In the genomic region with DNA sequence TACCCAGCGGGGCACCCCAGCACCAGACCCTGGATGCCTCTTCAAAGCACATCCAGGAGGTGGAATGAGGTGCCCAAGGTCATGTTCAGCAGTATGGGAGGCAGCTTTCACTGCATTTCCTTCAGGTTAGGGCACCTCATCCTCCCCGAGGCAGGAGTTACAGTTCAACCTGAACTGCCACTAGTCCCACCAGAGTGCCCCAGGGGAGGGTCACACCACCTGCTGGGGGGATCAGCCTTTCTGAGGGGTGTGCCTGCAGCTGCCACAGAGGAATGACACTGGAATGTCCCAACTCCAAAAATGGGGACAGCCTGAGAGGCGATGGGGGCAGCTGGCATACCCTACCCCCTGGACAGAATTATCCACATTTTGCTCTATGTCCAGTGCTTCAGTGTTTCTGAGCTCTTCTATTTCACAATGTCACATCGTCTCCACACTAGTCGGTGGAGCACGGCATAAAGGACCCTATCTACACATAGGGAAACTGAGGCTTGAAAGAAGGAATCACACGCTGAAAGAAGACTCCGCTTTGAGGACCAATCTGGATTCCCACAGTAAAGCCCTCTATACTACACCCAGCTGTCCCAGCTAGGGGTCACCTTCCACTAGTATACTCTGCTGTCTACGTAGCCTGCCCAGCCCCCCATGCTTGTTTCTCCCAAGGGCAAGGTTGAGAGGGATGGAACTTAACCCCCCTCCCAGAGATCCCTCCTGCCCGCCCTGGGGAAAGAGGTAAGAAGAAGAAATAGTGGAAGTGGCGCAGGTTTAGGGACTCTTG, we compare ENCODE assay signal across 9 mouse cellular contexts. TPM values are rescaled to one million over a fixed set of nuclear protein-coding genes. Genes with fewer than 3 reads are reported as not detected.
A peak's percentile ranks its signal among the peaks of the same experiment; 100 is the strongest.
DNase-seq lines count a peak whose midpoint lies in the region; ATAC-seq and TF ChIP-seq lines count a peak whose summit lies in the region.
"Had no signal": no experiment of that assay in that cellular context is flagged by ENCODE, and none has a peak within 500 bp of the region (broad histone marks: within the 10 kb centered on the region; RNA-seq: fewer than 3 reads in every experiment).

No protein-coding gene starts in this region.

- no peak for TF ChIP-seq RAD21 in CH12.LX (IDR thresholded peaks at IDR 0.05; ENCODE audit: low read depth, low read length)

- peak overlapping the region; percentile 86 for H3K27ac ChIP-seq in heart, adult 2 months
- no peak overlapping the region for H3K27ac ChIP-seq in CH12.LX (ENCODE audit: insufficient read depth, low read depth)
- no peak overlapping the region for H3K27ac ChIP-seq in forebrain, embryonic 14.5 days (ENCODE audit: low read depth, low read length)
- H3K27ac ChIP-seq in liver, embryonic 15.5 days (replicated peaks), result no peak overlapping the region

- TF ChIP-seq POLR2A in heart, adult 2 months (IDR thresholded peaks at IDR 0.05; ENCODE audit: insufficient read depth, low read depth, low read length), result 0 out of 2 replicates have a peak, but pooled peaks have one; percentile 24
- TF ChIP-seq POLR2A in CH12.LX (IDR thresholded peaks at IDR 0.05; ENCODE audit: low read depth, low read length), result no peak

- H3K9ac ChIP-seq in heart, adult 2 months (ENCODE audit: low read depth, low read length), result peak overlapping the region; percentile 87
- peak overlapping the region; percentile 61 for H3K9ac ChIP-seq in CH12.LX (ENCODE audit: insufficient read depth, low read depth)
- H3K9ac ChIP-seq in forebrain, embryonic 14.5 days (ENCODE audit: low read length), result 0 out of 2 replicates have a peak overlapping the region, but pooled peaks have one; percentile 67
- H3K9ac ChIP-seq in liver, embryonic 15.5 days, result no peak overlapping the region

- dilution Hi-C loops in CH12.LX (cut with MboI; ENCODE audit: extremely low pct_ligation_motif_present, extremely low pct_unique_long_range_greater_than_20kb, low sequenced_read_pairs), result no loop called here

- 52% methylated on average over 11 of the region's 11 CpGs for WGBS in heart, adult 2 months
- 34% methylated on average over 11 of the region's 11 CpGs for whole genome bisulfite sequencing in forebrain, embryonic 14.5 days
- 31% methylated on average over 11 of the region's 11 CpGs for WGBS in liver, embryonic 15.5 days (ENCODE audit: insufficient replicate concordance)

- peak overlapping the region; percentile 41 for H3K4me2 ChIP-seq in CH12.LX (ENCODE audit: insufficient read depth, low read depth, poor library complexity, severe bottlenecking)
- H3K4me2 ChIP-seq in forebrain, embryonic 14.5 days (ENCODE audit: low read length), result peak overlapping the region; percentile 93; the same call in 1 of the 2 replicates
- H3K4me2 ChIP-seq in liver, embryonic 15.5 days, result peak overlapping the region; percentile 76

- no peak for TF ChIP-seq CTCF in heart, adult 2 months (IDR thresholded peaks at IDR 0.05)
- no peak for TF ChIP-seq CTCF in CH12.LX (conservative IDR thresholded peaks at IDR 0.05 in 1 of 2, IDR thresholded peaks at IDR 0.05 in 1 of 2; ENCODE audit: low read depth in 2 of 2, low read length in 2 of 2)

- H3K79me2 ChIP-seq in heart, adult 2 months (replicated peaks; ENCODE audit: control insufficient read depth, insufficient read depth, low read length), result no peaks in the 10 kb centered on the region
- H3K79me2 ChIP-seq in CH12.LX (replicated peaks; ENCODE audit: control insufficient read depth, extremely low read depth, insufficient read depth, poor library complexity, severe bottlenecking), result peaks cover 6% of the 10 kb centered on the region; the same call in 1 of the 2 replicates

- H3K36me3 ChIP-seq in heart, adult 2 months (ENCODE audit: control insufficient read depth, insufficient read depth, low read length), result no peaks in the 10 kb centered on the region; the same call in 1 of the 2 replicates
- H3K36me3 ChIP-seq in CH12.LX (replicated peaks in 1 of 2; ENCODE audit: control insufficient read depth in 1 of 2, insufficient read depth in 1 of 2, low read length in 1 of 2), result peaks cover 5 to 26% of the 10 kb centered on the region in 2 experiments
- H3K36me3 ChIP-seq in forebrain, embryonic 14.5 days (ENCODE audit: control insufficient read depth, insufficient read depth, low read length), result no peaks in the 10 kb centered on the region
- H3K36me3 ChIP-seq in liver, embryonic 15.5 days (replicated peaks), result no peaks in the 10 kb centered on the region

- H3K9me3 ChIP-seq in CH12.LX (replicated peaks; ENCODE audit: low read length), result peaks cover 8% of the 10 kb centered on the region
- H3K9me3 ChIP-seq in forebrain, embryonic 14.5 days (replicated peaks; ENCODE audit: control insufficient read depth, low read length), result no peaks in the 10 kb centered on the region
- no peaks in the 10 kb centered on the region for H3K9me3 ChIP-seq in liver, embryonic 15.5 days (replicated peaks)

- intact Hi-C loops in heart, adult 2 months (cut with DNase I), result no loop called here

- no peaks in the 10 kb centered on the region for H3K27me3 ChIP-seq in heart, adult 2 months (ENCODE audit: control insufficient read depth, insufficient read depth, low read length)
- H3K27me3 ChIP-seq in CH12.LX (replicated peaks), result no peaks in the 10 kb centered on the region
- H3K27me3 ChIP-seq in forebrain, embryonic 14.5 days (replicated peaks; ENCODE audit: control insufficient read depth, insufficient read depth, low read length), result peaks cover 13% of the 10 kb centered on the region
- H3K27me3 ChIP-seq in liver, embryonic 15.5 days, result peaks cover 70% of the 10 kb centered on the region

- H3K4me3 ChIP-seq in heart, adult 2 months, result peak overlapping the region; percentile 76
- H3K4me3 ChIP-seq in CH12.LX (replicated peaks in 1 of 3; ENCODE audit: low read depth in 2 of 3, low read length in 2 of 3, poor library complexity in 1 of 3), result peak overlapping the region; percentile 80 to 99 (median 80)
- peak overlapping the region; percentile 54; the same call in 1 of the 2 replicates for H3K4me3 ChIP-seq in forebrain, embryonic 14.5 days (ENCODE audit: low read depth, low read length)
- peak overlapping the region; percentile 61 for H3K4me3 ChIP-seq in liver, embryonic 15.5 days (replicated peaks)

- no peak for TF ChIP-seq EP300 in heart, adult 2 months (IDR thresholded peaks at IDR 0.05; ENCODE audit: insufficient read depth, low read depth, low read length)
- no peak for TF ChIP-seq EP300 in CH12.LX (IDR thresholded peaks at IDR 0.05; ENCODE audit: low read length)

- in situ Hi-C loops in CH12.LX (cut with MboI; ENCODE audit: low pct_ligation_motif_present, low pct_unique_long_range_greater_than_20kb, low sequenced_read_pairs), result no loop called here

- H3K4me1 ChIP-seq in heart, adult 2 months (ENCODE audit: control insufficient read depth, insufficient read depth, low read length), result peaks cover 7% of the 10 kb centered on the region
- H3K4me1 ChIP-seq in CH12.LX (ENCODE audit: control insufficient read depth in 1 of 2, insufficient read depth in 2 of 2), result peaks cover 40 to 57% of the 10 kb centered on the region in 2 experiments
- peaks cover 3% of the 10 kb centered on the region; the same call in 1 of the 2 replicates for H3K4me1 ChIP-seq in forebrain, embryonic 14.5 days (ENCODE audit: control insufficient read depth, insufficient read depth, low read length)
- H3K4me1 ChIP-seq in liver, embryonic 15.5 days (replicated peaks), result peaks cover 30% of the 10 kb centered on the region

- no peak for ATAC-seq in forebrain, embryonic 14.5 days
- ATAC-seq in liver, embryonic 15.5 days (ENCODE audit: insufficient read depth), result no peak

- no peak for DNase-seq in heart, adult 2 months
- DNase-seq in heart, adult 8-10 months (ENCODE audit: low spot score), result no peak
- DNase-seq in CH12.LX (ENCODE audit: extremely low read depth), result no peak
- DNase-seq in forebrain, embryonic 14.5 days (ENCODE audit: low spot score), result no peak
- no peak for DNase-seq in ovary, postnatal 14 days (ENCODE audit: low spot score)
- DNase-seq in cerebellum, adult 8-10 months, result no peak
- no peak for DNase-seq in urinary bladder, postnatal 36 days (ENCODE audit: low spot score in 2 of 2)

RNA-seq across cellular contexts. Expression of a gene that starts 1.3 kb away (rescaled TPM):
- total RNA-seq in heart, adult 2 months (2021), result 10 to 100 TPM; 10.2 to 10.7 TPM
- 8.2 and 8.6 TPM in 2 replicates for polyA plus RNA-seq in heart, adult 2 months (2012; rRNA removed)
- 10 to 100 TPM in 3 of 4 experiments, 1 to 10 TPM in 1; 9.2 to 10.8 (median 10.3) TPM for total RNA-seq in heart, adult 8-10 months (2022)
- 19.7 and 21.2 TPM in 2 replicates for total RNA-seq in CH12.LX (2012; rRNA removed)
- 17.8 and 19.1 TPM in 2 replicates for total RNA-seq in CH12.LX (2014; rRNA removed)
- 22.1 and 25.4 TPM in 2 replicates for polyA plus RNA-seq in CH12.LX (2012; ENCODE audit: insufficient read length, low read depth)
- 6.6 and 9.9 TPM in 2 replicates for polyA plus RNA-seq in forebrain, embryonic 14.5 days (2014; fragmentation: Nextera tagmentation; extraction: Ambion mirVana)
- 2.9 TPM in 2 replicates for polyA plus RNA-seq in liver, embryonic 15.5 days (2015; fragmentation: Nextera tagmentation; extraction: Ambion mirVana)

RNA-seq across cellular contexts. Expression of a gene that starts 1.5 kb away (rescaled TPM):
- under 1 TPM; 0.60 to 0.68 TPM for total RNA-seq in heart, adult 2 months (2021)
- polyA plus RNA-seq in heart, adult 2 months (2012; rRNA removed), result 3.7 and 5.0 TPM in 2 replicates
- total RNA-seq in heart, adult 8-10 months (2022), result 1 to 10 TPM in 1 of 4 experiments, under 1 TPM in 3; 0.22 to 1.0 (median 0.63) TPM
- total RNA-seq in CH12.LX (2012; rRNA removed), result 1.3 and 1.5 TPM in 2 replicates
- total RNA-seq in CH12.LX (2014; rRNA removed), result 0.32 and 0.38 TPM in 2 replicates
- 0.78 and 0.81 TPM in 2 replicates for polyA plus RNA-seq in CH12.LX (2012; ENCODE audit: insufficient read length, low read depth)
- polyA plus RNA-seq in forebrain, embryonic 14.5 days (2014; fragmentation: Nextera tagmentation; extraction: Ambion mirVana), result 0.44 and 0.61 TPM in 2 replicates
- 0.36 and 0.60 TPM in 2 replicates for polyA plus RNA-seq in liver, embryonic 15.5 days (2015; fragmentation: Nextera tagmentation; extraction: Ambion mirVana)
- total RNA-seq: hematopoietic stem cell, adult 5-6 weeks had no signal

RNA-seq across cellular contexts. Expression of a gene that starts 13.6 kb away (rescaled TPM):
- 10 to 100 TPM; 14.0 to 15.0 TPM for total RNA-seq in heart, adult 2 months (2021)
- polyA plus RNA-seq in heart, adult 2 months (2012; rRNA removed), result 24.8 and 32.8 TPM in 2 replicates
- 10 to 100 TPM; 12.6 to 19.1 (median 15.3) TPM for total RNA-seq in heart, adult 8-10 months (2022)
- 46.6 and 46.7 TPM in 2 replicates for total RNA-seq in CH12.LX (2012; rRNA removed)
- total RNA-seq in CH12.LX (2014; rRNA removed), result 39.0 and 41.1 TPM in 2 replicates
- polyA plus RNA-seq in CH12.LX (2012; ENCODE audit: insufficient read length, low read depth), result 59.5 and 60.2 TPM in 2 replicates
- polyA plus RNA-seq in forebrain, embryonic 14.5 days (2014; fragmentation: Nextera tagmentation; extraction: Ambion mirVana), result 77.0 and 86.4 TPM in 2 replicates
- 20.0 and 21.1 TPM in 2 replicates for polyA plus RNA-seq in liver, embryonic 15.5 days (2015; fragmentation: Nextera tagmentation; extraction: Ambion mirVana)

RNA-seq across cellular contexts. Expression of a gene that starts 29.8 kb away (rescaled TPM):
- 10 to 100 TPM; 18.4 to 24.8 TPM for total RNA-seq in heart, adult 2 months (2021)
- 18.5 and 19.0 TPM in 2 replicates for polyA plus RNA-seq in heart, adult 2 months (2012; rRNA removed)
- 10 to 100 TPM; 18.4 to 23.7 (median 21.4) TPM for total RNA-seq in heart, adult 8-10 months (2022)
- total RNA-seq in CH12.LX (2012; rRNA removed) (489 and 641 TPM in 2 replicates), CH12.LX (2014; rRNA removed) (649 and 722 TPM in 2 replicates)
- 847 and 914 TPM in 2 replicates for polyA plus RNA-seq in CH12.LX (2012; ENCODE audit: insufficient read length, low read depth)
- 114 and 150 TPM in 2 replicates for polyA plus RNA-seq in forebrain, embryonic 14.5 days (2014; fragmentation: Nextera tagmentation; extraction: Ambion mirVana)
- 92.3 and 95.6 TPM in 2 replicates for polyA plus RNA-seq in liver, embryonic 15.5 days (2015; fragmentation: Nextera tagmentation; extraction: Ambion mirVana)

RNA-seq across cellular contexts. Expression of a gene that starts 39.4 kb away (rescaled TPM):
- 10 to 100 TPM; 41.7 to 42.3 TPM for total RNA-seq in heart, adult 2 months (2021)
- polyA plus RNA-seq in heart, adult 2 months (2012; rRNA removed), result 25.1 and 40.7 TPM in 2 replicates
- 10 to 100 TPM; 35.6 to 44.6 (median 40.8) TPM for total RNA-seq in heart, adult 8-10 months (2022)
- total RNA-seq in CH12.LX (2012; rRNA removed) (41.8 and 45.1 TPM in 2 replicates), CH12.LX (2014; rRNA removed) (68.1 and 68.5 TPM in 2 replicates)
- polyA plus RNA-seq in CH12.LX (2012; ENCODE audit: insufficient read length, low read depth), result 28.8 and 34.6 TPM in 2 replicates
- polyA plus RNA-seq in forebrain, embryonic 14.5 days (2014; fragmentation: Nextera tagmentation; extraction: Ambion mirVana), result 97.8 and 108 TPM in 2 replicates
- polyA plus RNA-seq in liver, embryonic 15.5 days (2015; fragmentation: Nextera tagmentation; extraction: Ambion mirVana), result 29.4 and 35.2 TPM in 2 replicates

Comparison
In these comparisons a context has a peak if more than half of its experiments do, and no peak if none do; other contexts are left out.
1. H3K4me2 ChIP-seq: peak in every context shown above with its lines; median percentile 93 in forebrain, embryonic 14.5 days; 76 in liver, embryonic 15.5 days; 41 in CH12.LX.